Mouse (Mus musculus): ENCODE data around the gene Slamf8. TPM values are rescaled to one million over a fixed set of nuclear protein-coding genes. Genes with fewer than 3 reads are reported as not detected.

The Slamf8 gene
- polyA plus RNA-seq, 1 experiment from 2014 or later: not detected

DNA sequence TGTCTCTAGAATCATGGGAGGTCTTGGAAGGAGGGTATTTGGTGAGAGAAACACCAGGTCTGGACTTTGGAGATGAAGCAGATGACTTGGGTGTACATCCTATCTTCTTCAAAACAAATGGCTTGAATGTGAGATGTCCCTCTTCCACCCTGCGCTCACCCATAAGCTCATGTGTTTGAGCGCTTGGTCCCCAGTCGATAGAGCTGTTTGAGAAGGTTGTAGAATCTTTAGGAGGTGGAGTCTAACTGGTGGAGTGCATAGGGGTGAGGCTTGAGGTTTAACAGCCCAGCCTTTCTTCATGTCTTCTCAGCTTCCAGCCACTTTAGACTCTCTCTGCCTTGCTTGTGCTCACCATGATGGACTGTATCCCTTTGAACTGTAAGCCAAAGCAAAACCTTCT, 35.9 kb upstream of the Slamf8 start:
- Histone ChIP-seq H3K36me3 (ENCODE audit: control insufficient read depth, insufficient read depth, low read length) (no peaks in the 10 kb centered on the region), H3K27me3 (ENCODE audit: control insufficient read depth, insufficient read depth, low read length) (no peaks in the 10 kb centered on the region), H3K4me1 (replicated peaks; ENCODE audit: control insufficient read depth, insufficient read depth, low read length) (no peaks in the 10 kb centered on the region), H3K27ac (ENCODE audit: low read depth, low read length) (no peak overlapping the region), H3K9me3 (ENCODE audit: control insufficient read depth, low read length) (no peaks in the 10 kb centered on the region), H3K9ac (ENCODE audit: low read length) (no peak overlapping the region), H3K4me3 (ENCODE audit: low read depth, low read length) (no peak overlapping the region), H3K4me2 (ENCODE audit: low read depth, low read length, severe bottlenecking) (no peak overlapping the region)
- WGBS: 94% methylated on average over 3 of the region's 3 CpGs
- no peak for ATAC-seq (replicated peaks; ENCODE audit: low FRiP score)
- DNase-seq (ENCODE audit: low spot score): no peak

DNA sequence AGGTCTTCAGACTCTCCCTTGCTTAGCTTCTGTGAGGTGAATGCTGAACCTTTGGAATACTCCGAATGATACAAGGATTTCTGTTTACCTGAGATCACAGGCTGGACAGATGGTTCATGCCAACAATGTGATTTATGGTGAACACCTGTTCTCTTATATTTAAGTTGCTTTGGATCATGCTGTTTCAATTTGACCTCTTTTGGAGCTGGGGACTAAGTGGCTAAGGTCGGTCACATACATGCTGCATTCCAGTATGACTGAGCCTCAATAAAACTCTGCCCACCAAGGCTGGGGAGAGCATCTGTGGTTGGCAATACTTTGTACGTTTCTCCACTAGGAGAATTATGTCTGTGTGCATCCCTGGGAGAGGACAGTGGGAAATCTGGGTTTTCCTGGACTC, 33.7 kb upstream of the Slamf8 start:
- Histone ChIP-seq H3K27me3 (ENCODE audit: control insufficient read depth, insufficient read depth, low read length) (no peaks in the 10 kb centered on the region), H3K9me3 (ENCODE audit: control insufficient read depth, low read length) (no peaks in the 10 kb centered on the region), H3K36me3 (ENCODE audit: control insufficient read depth, insufficient read depth, low read length) (no peaks in the 10 kb centered on the region), H3K4me2 (ENCODE audit: low read depth, low read length, severe bottlenecking) (no peak overlapping the region), H3K4me1 (replicated peaks; ENCODE audit: control insufficient read depth, insufficient read depth, low read length) (no peaks in the 10 kb centered on the region), H3K27ac (ENCODE audit: low read depth, low read length) (no peak overlapping the region), H3K4me3 (ENCODE audit: low read depth, low read length) (no peak overlapping the region), H3K9ac (ENCODE audit: low read length) (no peak overlapping the region)
- DNase-seq (ENCODE audit: low spot score): no peak
- no peak for ATAC-seq (replicated peaks; ENCODE audit: low FRiP score)
- 83% methylated on average over 3 of the region's 3 CpGs for WGBS

DNA sequence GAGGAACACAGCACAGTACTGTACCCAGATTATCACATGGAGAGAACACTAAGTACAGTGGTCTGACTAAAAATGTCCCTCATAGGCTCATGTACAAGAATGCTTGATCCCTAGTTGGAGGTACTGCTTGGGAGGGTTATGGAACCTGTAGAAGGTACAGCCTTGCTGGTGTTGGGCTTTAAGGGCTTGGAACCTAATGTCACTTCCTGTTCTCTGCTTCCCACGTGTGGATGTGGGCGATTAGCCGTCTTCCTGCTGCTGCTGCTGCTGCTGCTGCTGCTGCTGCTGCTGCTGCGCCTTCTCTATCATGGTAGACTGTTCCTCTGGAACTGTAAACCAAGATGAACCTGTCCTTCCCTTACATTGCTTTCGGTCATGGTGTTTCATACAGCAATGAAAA, 33.2 kb upstream of the Slamf8 start:
- no peaks in the 10 kb centered on the region for H3K4me1 ChIP-seq (replicated peaks; ENCODE audit: control insufficient read depth, insufficient read depth, low read length)
- DNase-seq (ENCODE audit: low spot score) (no peak), ATAC-seq (replicated peaks; ENCODE audit: low FRiP score) (no peak)
- H3K4me2 ChIP-seq (ENCODE audit: low read depth, low read length, severe bottlenecking): no peak overlapping the region
- H3K9ac ChIP-seq (ENCODE audit: low read length): no peak overlapping the region
- H3K36me3 ChIP-seq (ENCODE audit: control insufficient read depth, insufficient read depth, low read length): no peaks in the 10 kb centered on the region
- H3K27ac ChIP-seq (ENCODE audit: low read depth, low read length): no peak overlapping the region
- no peaks in the 10 kb centered on the region for H3K27me3 ChIP-seq (ENCODE audit: control insufficient read depth, insufficient read depth, low read length)
- H3K9me3 ChIP-seq (ENCODE audit: control insufficient read depth, low read length): no peaks in the 10 kb centered on the region
- WGBS: 74% methylated on average over 5 of the region's 5 CpGs
- no peak overlapping the region for H3K4me3 ChIP-seq (ENCODE audit: low read depth, low read length)

DNA sequence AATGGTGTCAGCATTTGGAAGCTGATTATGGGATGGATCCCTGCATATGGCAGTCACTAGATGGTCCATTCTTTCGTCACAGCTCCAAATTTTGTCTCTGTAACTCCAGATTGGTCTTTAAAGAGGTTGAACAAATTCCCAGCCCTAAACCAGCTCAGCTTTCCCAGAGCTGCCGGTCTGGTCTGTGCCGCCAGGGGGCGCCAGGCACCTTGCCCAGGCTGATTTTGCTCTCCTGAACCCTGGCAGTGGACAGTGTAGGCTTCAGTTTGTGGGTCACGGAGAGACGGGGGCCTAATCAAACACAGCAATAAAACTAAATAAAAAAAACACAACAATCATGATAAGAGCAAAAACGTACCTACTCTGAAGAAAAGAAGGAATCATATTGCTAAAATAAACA, 28.9 kb upstream of the Slamf8 start:
- Histone ChIP-seq H3K9ac (ENCODE audit: low read length) (no peak overlapping the region), H3K27ac (ENCODE audit: low read depth, low read length) (no peak overlapping the region), H3K4me2 (ENCODE audit: low read depth, low read length, severe bottlenecking) (no peak overlapping the region), H3K4me1 (replicated peaks; ENCODE audit: control insufficient read depth, insufficient read depth, low read length) (no peaks in the 10 kb centered on the region; the same call in 1 of the 2 replicates), H3K27me3 (ENCODE audit: control insufficient read depth, insufficient read depth, low read length) (no peaks in the 10 kb centered on the region), H3K4me3 (ENCODE audit: low read depth, low read length) (no peak overlapping the region), H3K36me3 (ENCODE audit: control insufficient read depth, insufficient read depth, low read length) (no peaks in the 10 kb centered on the region), H3K9me3 (ENCODE audit: control insufficient read depth, low read length) (no peaks in the 10 kb centered on the region)
- WGBS: 11% methylated on average over 7 of the region's 7 CpGs
- DNase-seq (ENCODE audit: low spot score): peak; percentile 83
- ATAC-seq (replicated peaks; ENCODE audit: low FRiP score): 0 out of 2 replicates have a peak, but pooled peaks have one; percentile 29

DNA sequence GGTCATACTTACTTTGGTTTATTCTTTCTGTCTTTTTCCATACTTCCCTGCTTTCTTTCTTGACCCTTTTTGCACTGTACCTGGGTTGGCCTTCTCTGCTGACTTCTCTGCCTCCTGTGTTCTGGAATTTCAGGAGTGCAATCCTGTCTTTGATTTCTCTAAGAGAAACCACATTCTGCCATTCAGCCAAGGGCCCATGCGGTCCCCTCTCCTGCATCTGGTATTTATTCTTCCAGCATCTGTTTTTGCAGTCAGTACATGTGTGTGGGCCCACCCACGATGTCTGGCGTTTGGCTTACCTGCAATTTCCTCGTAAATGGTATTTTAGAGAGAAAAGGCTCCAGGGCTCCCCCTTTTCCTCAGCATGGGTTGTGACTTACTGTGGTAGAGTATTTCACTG, 27.8 kb upstream of the Slamf8 start:
- Histone ChIP-seq H3K27ac (ENCODE audit: low read depth, low read length) (no peak overlapping the region), H3K4me3 (ENCODE audit: low read depth, low read length) (no peak overlapping the region), H3K9me3 (ENCODE audit: control insufficient read depth, low read length) (no peaks in the 10 kb centered on the region), H3K27me3 (ENCODE audit: control insufficient read depth, insufficient read depth, low read length) (no peaks in the 10 kb centered on the region), H3K4me2 (ENCODE audit: low read depth, low read length, severe bottlenecking) (no peak overlapping the region), H3K4me1 (replicated peaks; ENCODE audit: control insufficient read depth, insufficient read depth, low read length) (no peaks in the 10 kb centered on the region; the same call in 1 of the 2 replicates), H3K36me3 (ENCODE audit: control insufficient read depth, insufficient read depth, low read length) (no peaks in the 10 kb centered on the region), H3K9ac (ENCODE audit: low read length) (no peak overlapping the region)
- peak; percentile 48 for DNase-seq (ENCODE audit: low spot score)
- WGBS: 72% methylated on average over 4 of the region's 4 CpGs
- no peak for ATAC-seq (replicated peaks; ENCODE audit: low FRiP score)

DNA sequence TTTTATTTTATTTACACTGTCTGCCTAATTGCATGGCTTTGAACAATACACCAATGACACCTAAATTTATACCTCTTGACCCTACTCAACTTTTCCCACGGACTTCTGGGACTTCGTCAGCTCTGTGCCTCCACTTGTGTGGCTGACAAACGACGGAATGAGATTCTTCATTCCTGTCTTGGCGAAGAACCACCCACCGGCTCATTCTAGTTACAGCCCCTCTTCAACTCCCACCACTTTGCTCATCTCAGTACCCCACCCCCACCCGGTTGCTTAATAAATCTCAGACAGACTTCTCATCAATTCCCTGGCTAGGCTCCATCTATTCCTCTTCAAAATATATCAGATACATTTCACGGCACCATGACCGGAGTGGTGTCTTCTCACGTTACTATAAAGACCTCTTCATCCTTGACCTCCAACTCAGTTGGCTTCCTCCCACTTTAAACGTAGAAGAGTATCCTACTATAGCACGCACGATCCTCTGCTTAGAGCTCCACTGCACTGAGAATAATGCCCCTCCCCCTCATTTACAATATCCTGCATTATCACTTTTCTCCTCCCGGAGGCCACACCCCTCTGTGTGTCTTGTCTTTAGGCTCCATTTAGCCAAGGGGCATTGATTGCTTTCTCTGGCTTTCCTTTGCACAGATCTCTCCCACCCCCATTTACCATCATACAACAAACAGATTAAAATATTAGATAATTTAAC, 27.2 kb upstream of the Slamf8 start:
- ATAC-seq (replicated peaks; ENCODE audit: low FRiP score): peak; percentile 37
- Histone ChIP-seq H3K4me1 (replicated peaks; ENCODE audit: control insufficient read depth, insufficient read depth, low read length) (no peaks in the 10 kb centered on the region; the same call in 1 of the 2 replicates), H3K4me2 (ENCODE audit: low read depth, low read length, severe bottlenecking) (peak overlapping the region; percentile 59), H3K4me3 (ENCODE audit: low read depth, low read length) (peak overlapping the region; percentile 17; the same call in 1 of the 2 replicates), H3K9me3 (ENCODE audit: control insufficient read depth, low read length) (no peaks in the 10 kb centered on the region), H3K27ac (ENCODE audit: low read depth, low read length) (no peak overlapping the region), H3K9ac (ENCODE audit: low read length) (no peak overlapping the region), H3K27me3 (ENCODE audit: control insufficient read depth, insufficient read depth, low read length) (no peaks in the 10 kb centered on the region), H3K36me3 (ENCODE audit: control insufficient read depth, insufficient read depth, low read length) (no peaks in the 10 kb centered on the region)
- 38% methylated on average over 14 of the region's 14 CpGs for WGBS
- peak; percentile 52 for DNase-seq (ENCODE audit: low spot score)

DNA sequence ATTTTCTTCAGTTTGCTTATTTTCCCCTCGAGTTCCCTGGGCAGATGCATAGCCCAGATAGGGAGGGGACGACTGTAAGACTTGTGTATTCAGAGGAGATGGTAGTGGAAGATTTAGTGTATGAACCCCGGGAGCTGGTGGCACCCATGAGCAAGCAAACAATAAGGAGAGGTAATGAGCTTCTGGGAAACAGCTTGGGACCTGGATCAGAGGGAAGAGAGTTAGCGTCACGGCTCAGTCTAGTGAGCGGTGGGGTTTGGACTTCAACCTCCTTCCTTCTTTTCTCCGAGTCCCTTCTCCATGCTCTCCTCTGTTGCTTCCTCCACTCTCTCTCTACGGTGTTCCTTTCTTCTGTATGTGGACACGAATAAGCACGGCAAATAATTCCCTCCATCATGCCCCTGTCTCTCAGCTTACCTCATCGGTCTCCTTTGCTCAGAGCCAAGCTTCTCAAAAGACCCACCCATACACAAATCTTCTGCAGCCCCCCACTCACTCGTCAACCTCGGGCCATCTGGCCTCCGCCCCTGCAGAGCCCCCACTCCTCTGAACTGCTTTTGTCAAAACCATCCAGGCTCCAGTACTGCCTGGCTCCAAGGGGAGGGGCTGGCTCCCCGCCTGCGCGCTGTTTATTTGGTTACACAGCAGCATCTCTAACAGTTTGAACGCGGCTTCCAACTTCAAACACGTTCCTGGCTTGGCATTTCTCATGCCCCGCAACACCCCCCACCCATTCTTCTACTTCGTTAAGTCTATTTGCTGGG, 26.4 kb upstream of the Slamf8 start:
- ATAC-seq (replicated peaks; ENCODE audit: low FRiP score) (peak; percentile 83), DNase-seq (ENCODE audit: low spot score) (peak; percentile 62)
- Histone ChIP-seq H3K4me1 (replicated peaks; ENCODE audit: control insufficient read depth, insufficient read depth, low read length) (no peaks in the 10 kb centered on the region; the same call in 1 of the 2 replicates), H3K4me3 (ENCODE audit: low read depth, low read length) (peak overlapping the region; percentile 17), H3K9ac (ENCODE audit: low read length) (peak overlapping the region; percentile 43), H3K9me3 (ENCODE audit: control insufficient read depth, low read length) (no peaks in the 10 kb centered on the region), H3K27ac (ENCODE audit: low read depth, low read length) (no peak overlapping the region), H3K4me2 (ENCODE audit: low read depth, low read length, severe bottlenecking) (peak overlapping the region; percentile 59), H3K36me3 (ENCODE audit: control insufficient read depth, insufficient read depth, low read length) (no peaks in the 10 kb centered on the region), H3K27me3 (ENCODE audit: control insufficient read depth, insufficient read depth, low read length) (no peaks in the 10 kb centered on the region)
- WGBS: 16% methylated on average over 22 of the region's 22 CpGs

DNA sequence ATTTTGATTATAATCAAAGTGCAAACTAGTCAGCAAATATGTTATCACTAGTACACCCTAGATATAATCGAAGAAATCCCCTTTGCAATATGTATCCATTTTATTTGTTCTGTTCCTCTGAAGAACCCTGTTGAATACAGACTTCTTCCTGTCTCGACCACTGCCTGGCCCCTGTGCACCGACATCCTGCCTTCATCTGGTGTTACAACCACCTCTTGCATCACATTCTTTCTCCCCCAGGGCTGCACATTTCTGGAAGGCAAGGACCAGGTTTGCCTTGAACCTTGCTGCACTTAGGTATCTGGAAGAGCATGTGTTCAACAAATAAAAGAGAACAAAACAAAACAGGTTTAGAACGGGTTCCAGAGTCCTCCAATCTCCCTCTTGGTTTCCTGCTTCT, 25.0 kb upstream of the Slamf8 start:
- no peaks in the 10 kb centered on the region for H3K27me3 ChIP-seq (ENCODE audit: control insufficient read depth, insufficient read depth, low read length)
- H3K9ac ChIP-seq (ENCODE audit: low read length): no peak overlapping the region
- no peak overlapping the region for H3K27ac ChIP-seq (ENCODE audit: low read depth, low read length)
- ATAC-seq (replicated peaks; ENCODE audit: low FRiP score) (no peak), DNase-seq (ENCODE audit: low spot score) (peak; percentile 30)
- H3K4me2 ChIP-seq (ENCODE audit: low read depth, low read length, severe bottlenecking): no peak overlapping the region
- H3K4me1 ChIP-seq (replicated peaks; ENCODE audit: control insufficient read depth, insufficient read depth, low read length): no peaks in the 10 kb centered on the region; the same call in 1 of the 2 replicates
- H3K9me3 ChIP-seq (ENCODE audit: control insufficient read depth, low read length): no peaks in the 10 kb centered on the region
- 82% methylated on average over 4 of the region's 4 CpGs for WGBS
- no peak overlapping the region for H3K4me3 ChIP-seq (ENCODE audit: low read depth, low read length)
- no peaks in the 10 kb centered on the region for H3K36me3 ChIP-seq (ENCODE audit: control insufficient read depth, insufficient read depth, low read length)
